Mouse (Mus musculus) inflammation-experienced regulatory T-cells, adult 6 months (primary cell): ENCODE data around the gene Ncor2. TPM values are rescaled to one million over a fixed set of nuclear protein-coding genes. Genes with fewer than 3 reads are reported as not detected.

ENCODE experiments used
- ATAC-seq: one replicate; pipeline ENCODE4 v1.8.0; 2017
- polyA plus RNA-seq, 3 experiments: library from polyadenylated mRNA; unstranded; fragments of 100-300 nt; shearing (Covaris generic); gene quantifications; one replicate each; pipeline ENCODE4 v1.2.1; 2017

Gene Ncor2
- polyA plus RNA-seq, 3 experiments from 2014 or later: 3.9 to 6.7 (median 4.7) TPM

DNA sequence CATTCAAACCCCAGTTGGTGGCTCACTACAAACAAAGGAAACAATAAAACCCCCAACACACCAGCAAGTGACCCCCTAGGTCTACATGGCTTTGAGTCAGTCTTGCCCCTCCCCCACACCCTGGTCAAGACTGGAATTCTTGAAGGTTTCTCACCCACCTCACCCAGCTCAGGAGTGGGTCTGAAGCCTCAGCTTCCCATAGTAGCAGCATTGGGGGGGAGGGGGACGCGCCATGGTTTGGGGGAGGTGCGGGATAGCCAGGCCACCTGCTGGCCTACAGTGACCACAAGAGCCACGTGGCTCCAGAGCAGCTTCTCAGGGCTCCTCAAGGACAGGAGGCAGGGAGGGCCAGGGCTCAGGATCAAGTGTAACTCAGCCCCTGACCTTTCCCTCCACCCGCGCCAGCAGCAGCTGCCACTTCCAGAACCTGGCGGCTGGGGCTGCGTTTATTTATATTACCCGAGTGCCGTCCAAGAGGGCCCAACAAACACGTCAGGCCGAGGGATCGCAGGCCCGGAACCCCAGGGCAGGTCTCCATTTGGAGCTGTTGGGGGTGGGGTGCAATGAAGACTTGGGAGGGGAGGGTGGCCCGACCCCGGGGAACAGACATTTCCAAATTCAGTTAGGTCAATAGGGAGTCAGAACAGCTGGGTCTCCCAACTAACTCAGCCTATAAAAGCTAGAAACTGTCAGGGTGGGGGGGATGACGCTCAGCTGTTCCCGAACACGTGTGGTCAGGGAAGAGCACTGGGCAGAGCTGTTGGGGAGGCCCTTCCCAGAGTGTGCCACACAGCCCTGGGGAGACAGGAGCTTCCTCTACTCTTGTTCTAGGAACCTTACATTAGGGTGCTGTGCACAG is 122.1 kb downstream of the Ncor2 start:
- no peak for ATAC-seq

DNA sequence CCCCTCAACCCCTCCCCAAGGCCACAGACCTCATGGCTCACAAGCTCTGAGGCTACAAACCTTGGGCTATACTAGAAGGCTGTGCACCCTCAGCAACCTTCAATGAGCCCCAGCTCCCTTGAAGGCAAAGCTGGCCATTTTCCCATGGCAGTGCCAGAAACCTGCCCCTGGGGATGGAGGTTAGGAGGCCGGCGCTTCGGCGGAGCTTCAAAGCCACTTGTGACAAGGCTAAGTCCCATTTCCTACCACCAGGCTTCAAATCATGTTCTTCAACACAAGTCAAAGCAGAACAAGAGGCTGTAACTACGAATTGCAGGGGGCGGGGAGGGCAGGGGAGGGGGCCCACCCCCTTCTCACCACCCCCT is 122.7 kb downstream of the Ncor2 start:
- ATAC-seq: no peak

DNA sequence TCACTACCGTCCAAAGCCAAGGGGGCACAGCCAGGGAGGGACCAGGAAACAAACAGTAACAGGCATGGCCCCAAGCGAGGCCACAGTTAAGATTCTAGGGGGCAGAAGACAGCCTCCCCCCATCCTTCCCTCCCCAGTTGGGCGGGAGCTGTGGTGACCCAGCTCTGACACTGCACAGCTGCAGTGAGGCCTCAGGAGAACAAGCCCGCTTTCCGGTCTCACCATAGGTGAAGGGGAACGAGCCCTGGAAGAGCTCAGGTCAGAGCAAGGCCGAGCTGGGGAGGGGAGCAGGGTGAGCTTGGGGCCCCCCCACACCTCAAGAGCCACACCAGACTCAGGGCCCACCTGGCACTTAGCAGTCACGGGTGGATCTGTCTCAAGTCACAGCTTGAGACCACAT is 123.1 kb downstream of the Ncor2 start:
- ATAC-seq: no peak

DNA sequence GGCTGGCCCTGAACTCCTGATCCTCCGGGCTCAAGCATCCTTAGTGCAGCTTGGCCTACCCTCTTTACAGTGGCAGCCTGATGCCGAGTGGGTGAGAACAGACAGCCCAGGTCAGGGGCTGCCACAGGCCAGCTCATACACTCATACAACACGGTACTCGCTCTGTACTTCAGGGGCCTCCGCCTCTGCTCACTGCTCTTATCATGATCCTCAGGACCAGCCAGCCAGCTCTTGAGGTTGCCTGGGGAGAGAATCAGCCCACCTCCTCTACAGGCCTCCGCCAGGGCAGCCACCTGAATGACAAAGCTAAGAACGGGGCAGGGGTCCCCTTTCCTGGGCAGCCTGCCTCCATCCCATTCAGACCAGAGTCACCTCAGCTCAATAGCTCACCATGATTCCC is 125.4 kb downstream of the Ncor2 start:
- ATAC-seq: no peak

DNA sequence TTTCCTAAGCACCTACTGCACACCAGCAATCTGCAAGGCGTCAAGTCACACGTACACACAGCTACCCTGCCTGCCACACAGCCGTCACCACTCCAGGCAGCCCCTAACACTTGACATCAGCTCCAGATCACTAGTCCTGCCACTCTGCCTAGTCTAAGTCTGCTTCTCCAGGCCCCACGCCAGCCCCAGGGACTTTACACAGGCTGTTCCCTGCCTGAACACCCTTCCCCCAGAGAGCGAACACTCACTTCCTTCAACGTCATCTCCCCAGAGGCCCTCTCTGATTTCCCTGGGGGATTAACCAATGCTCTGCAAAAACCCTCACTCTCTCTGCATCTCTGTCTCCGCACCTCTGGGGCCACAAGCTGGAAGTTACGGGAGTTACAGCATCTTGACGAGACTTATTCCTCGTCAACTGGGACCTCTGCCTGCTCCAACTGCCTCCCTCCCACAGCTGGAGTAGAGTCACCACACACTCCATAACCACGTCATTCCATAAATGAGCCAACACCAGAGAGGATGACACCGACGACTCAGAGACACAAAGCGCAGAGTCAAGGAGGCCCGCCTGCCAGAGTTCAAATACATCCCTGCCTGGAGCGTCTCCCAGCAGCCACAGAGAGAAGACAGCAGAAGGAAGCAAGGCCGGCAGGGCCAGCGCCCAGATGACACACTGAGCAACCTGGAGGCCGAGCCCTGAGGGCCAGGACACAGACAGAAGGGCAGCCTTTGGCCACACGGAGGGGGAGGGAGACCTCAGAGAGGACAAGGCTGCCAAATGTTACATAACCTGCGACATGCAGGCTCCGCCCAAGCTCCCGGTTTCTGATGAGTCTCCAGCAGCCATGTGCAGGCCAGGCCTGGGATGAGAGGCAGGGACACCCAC is 126.2 kb downstream of the Ncor2 start:
- ATAC-seq: no peak

DNA sequence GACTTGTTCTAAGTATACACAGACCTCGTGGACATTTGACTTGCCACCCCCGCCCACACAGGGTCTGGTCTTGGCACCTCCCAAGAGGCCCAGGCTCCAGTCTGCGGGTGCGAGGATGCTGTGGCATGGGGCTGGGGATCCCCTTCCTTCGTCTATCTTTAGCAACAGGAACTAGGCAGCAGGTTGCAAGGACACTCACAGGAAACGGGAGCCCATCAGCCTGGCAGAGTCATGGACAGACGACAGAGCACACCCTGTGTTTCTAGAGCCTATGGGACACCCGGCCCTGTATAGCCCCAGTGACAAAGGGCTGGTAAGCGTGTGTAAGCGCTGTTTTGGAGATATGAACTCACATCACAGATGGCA is 126.8 kb downstream of the Ncor2 start:
- peak; percentile 28 for ATAC-seq

DNA sequence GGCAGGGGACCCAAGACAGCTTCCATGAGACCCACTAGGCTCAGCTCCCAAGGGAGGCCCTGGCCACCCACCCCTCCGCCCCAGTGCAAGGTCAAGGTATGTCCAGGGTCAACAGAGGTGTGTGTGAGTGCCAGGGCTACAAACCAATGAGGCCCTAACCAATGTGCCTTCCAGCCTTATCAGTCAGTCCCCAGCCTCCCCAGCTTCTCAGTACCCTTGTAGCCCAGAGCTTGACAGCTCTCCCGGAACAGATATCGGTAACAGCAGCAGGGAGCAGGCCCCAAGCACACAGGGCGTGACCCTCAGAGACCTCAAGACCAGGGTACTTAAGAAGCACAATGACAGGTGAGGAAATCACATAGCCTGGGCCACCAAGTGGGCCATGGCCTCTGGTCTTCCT is 129.5 kb downstream of the Ncor2 start:
- no peak for ATAC-seq

DNA sequence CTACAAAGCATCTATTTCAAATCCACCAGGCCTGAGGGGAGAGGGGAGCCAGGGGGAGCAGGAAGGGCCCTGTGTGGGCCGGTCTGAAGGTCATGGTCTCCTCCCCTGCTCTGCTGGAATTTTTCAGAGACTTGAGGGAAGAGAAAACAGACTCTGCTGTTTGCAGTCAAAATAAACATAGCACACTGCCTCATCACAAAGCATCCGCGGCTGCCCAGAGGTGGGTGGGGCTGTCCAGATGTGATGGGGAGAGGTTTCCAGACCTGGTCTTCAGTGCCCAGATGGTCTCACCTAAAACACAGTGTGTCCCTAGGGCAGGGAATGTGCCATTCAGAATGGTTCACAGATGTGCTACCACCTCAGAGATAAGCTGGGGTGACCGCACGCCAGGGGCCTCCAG is 132.6 kb downstream of the Ncor2 start:
- ATAC-seq: no peak

DNA sequence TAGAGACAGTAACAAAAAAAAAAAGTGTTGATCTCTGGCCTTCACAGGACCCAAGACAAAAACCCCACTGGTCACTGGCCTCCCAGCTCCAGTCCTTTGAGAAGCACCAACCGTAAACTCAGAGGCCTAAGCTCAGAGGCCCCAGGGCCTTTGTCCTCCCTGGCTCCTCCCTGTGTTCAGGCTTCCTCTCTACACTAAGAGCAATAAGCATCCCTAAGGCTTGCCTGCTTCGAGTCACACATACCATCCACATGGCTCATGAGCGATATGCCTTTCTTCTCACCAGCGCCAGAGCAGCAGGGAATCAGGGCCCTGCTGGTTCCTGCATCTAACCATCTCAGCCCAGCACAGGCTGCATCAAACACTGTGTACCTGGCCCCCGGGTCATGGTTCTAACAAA is 133.8 kb downstream of the Ncor2 start:
- no peak for ATAC-seq

DNA sequence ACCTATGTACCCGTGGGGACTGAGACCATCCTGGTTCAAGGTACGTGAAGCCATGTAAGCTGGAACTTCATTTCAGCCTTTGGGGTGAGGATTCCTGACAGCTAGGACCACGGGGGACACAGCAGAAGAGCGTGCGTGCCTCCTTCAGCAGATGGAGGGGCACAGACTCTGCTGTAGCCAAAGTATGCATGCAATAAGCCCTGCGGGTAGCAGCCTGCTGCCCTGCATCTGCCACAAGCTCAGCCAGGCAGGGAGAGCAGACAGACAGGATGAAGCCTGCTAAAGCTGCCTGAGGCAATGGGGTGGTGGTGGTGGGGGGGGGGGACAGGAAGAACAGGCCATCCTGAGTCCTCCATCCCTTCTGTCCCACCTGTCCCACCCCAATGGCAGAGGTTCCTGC is 135.6 kb downstream of the Ncor2 start:
- no peak for ATAC-seq

DNA sequence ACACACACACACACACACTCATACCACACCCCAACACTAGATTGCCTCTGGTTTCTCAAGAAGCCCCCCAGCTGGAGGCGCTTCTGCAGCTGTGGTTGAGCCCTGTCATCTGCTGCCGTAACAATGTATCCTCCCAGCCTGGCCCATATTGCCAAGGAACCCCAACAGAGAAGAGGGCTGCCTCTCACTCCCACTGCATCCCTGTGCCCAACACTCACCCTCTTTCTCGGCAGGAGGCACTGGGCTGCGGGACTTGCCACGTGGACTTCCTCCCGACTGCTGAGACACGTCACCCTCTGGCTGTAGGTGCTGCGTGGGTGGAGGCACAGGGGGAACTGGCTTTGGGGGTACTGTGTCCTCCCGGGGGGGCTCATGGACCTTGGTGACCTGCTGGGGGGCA is 137.4 kb downstream of the Ncor2 start:
- no peak for ATAC-seq

DNA sequence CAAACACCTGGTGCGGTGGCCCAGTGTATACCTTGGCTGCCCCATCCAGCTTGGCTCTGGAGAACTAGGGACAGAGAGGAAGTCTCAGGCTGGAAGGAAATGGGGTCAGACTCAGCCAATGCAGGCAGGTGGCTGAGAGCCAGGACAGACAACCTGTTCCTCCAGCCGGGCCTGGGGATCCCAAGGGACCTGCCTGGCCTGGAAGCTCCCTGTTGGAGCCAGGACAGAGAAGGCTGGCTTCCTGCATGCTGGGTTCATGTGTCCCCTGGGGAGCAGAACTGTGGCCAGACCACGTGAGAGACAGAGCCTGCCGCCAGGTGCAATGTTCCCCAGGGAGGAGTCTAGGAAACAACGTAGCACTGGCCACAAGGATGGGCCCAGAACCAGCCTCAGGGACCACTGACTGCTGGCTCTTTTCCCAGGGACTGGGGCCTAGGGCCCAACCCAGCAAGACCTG is 138.9 kb downstream of the Ncor2 start:
- ATAC-seq: no peak

DNA sequence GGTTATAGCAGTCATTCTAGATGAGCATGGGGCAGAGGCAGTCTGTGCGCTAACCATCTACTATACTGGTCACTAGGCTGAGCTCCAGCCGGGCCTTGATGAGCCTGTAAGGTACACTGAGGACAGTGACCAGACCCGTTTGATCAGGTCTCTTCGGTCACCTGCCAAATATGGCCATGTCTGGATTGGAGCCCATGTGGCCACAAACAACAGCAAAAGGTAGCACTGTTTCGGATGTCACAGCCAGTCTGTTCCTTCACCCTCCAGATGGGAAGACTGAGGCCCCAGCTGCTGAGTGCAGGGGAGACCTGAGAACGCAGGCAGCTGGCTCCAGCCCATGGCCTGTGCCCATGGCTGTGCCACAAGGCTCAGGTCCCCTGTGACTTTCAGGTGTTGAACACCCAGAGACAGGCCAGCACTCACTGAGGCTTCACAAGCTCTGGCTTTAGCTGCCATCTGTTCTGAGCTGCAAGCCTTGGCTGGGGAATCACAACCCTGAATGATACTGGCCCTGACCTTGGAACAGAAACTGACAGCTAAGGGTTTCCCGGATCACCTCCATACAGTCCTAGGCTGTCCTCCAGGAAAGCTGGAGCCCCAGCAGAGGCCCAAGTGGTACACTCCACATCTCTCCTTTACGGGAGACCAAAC is 139.5 kb downstream of the Ncor2 start:
- no peak for ATAC-seq

DNA sequence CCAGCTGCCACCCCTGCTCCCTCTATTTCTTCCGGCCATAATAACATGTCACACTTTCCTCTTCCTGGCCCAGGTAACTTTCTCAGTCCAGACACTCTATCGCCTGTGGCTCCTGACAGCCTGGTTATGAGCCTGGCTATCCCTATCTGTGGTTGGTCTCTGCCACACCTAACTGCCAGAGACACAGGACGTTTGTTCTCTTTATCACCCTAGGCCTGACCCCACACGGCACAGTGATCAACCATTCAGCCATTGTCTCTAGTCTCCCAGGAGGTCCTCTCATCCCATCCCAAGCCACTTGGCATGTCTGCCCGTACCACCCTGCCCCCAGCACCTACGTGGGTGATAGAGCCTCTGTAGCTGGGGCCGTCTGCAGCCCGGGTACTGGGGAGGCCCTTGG is 142.5 kb downstream of the Ncor2 start:
- no peak for ATAC-seq

DNA sequence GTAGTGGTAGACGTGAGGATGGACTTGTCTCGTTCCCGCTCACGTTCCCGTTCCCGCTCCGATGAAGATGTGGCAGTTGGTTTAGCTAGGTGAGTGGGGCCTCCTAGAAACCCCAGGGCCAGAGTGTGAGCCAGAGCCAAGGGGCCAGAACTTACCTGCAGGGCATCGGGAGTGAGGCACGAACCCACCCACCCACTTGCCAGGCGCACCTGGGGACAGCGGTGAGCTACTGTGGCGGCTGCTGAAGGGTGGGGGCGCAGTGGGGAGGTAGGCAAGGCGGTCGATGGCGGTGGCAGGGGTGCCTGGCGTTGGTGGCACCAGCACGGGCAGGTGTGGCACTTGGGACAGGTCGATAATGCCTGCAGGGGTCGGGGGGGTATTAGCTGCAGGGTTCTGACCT is 150.1 kb downstream of the Ncor2 start:
- ATAC-seq: no peak

DNA sequence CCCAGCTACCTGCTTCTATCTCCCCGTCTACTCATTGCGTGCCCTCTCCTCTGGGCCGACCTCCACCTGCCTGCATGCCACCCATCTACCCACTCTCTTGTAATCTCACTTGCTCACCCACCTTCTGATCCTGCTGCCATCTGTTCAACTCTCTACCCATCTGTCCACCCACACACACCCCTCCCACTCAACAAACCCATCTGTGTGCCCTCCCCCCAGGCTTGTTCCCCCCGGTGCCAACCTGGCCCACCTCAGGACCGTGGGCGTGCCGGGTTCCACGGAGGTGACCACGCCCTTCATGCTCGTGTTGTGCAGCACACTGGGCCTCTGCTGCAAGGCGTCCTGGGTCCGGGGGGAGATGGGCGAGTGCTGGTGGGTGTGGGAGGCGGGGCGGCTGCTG is 150.6 kb downstream of the Ncor2 start:
- ATAC-seq: no peak

DNA sequence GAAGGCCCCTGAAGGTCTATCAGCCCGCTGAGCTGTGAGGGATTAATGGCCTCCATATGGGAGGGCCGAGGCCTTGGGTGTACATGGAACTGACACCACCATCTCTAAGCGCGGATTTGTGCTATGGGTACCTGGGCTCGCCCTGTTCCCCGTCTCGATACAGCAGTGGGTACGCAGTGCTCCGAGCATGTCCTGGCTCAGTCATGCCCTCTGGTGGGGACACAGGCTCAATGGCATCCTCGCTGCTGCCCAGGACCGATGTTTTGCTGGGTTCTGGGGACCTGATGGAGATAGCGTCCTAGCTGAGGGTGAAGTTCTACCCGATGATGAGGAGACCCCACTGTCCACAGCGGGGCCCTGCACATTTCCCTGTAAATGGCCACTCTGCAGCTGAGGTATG is 155.0 kb downstream of the Ncor2 start:
- no peak for ATAC-seq

DNA sequence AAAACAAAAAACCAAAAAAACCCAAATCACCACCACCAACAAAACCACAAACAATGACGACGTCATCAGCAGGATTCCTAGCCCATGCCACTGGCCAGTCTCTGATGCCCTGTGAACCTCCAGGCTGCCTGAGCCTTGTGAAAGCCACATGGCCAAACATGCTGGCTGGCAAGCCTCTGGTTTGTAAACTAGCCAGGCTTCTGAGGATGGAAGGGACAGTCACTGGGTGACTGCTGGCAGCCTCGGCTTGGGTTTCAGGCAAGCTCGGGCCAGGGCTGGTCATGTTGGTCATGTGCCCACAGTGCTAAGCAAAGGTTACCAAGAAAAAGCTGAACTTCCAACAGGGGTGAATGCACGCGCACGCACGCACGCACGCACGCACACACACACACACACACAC is 157.7 kb downstream of the Ncor2 start:
- no peak for ATAC-seq

DNA sequence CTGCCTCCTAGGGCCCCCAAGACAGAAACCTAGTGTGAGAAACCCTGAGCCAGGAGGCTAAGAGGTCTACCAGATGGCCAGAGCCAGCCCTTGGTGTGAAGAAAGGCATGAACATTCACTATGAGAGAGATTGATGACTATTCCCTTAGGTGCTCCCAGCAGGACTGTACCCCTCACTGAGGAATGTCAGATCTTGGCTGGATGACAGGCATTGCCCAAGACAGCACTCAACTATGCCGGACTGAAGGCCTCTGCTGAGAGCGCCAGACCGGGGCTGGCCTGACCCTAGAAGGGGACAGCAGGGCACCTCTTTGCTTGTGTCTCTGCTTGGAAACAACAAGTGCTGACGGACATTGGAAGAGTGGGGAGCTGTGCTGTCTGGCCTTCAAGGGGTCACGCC is 159.9 kb downstream of the Ncor2 start:
- ATAC-seq: no peak

DNA sequence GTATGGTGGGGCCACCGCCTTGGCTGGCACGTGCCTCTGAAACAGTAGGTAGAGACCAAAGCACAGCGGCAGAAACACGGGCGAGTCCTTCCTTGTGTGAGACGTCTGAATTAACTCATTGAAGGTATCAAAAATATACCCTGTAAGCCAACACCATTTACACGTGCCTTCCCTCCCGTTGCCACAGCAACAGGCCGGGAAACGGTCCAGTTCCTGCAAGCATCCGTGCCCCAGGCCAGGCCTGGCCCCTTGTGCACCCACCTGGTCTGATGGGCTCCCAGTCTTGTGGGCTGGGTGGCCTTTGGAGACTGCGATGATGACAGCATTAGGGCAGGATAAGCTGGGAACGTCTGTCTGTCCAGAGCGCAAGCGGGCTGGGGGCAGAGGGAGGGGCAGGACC is 161.7 kb downstream of the Ncor2 start:
- ATAC-seq: no peak

DNA sequence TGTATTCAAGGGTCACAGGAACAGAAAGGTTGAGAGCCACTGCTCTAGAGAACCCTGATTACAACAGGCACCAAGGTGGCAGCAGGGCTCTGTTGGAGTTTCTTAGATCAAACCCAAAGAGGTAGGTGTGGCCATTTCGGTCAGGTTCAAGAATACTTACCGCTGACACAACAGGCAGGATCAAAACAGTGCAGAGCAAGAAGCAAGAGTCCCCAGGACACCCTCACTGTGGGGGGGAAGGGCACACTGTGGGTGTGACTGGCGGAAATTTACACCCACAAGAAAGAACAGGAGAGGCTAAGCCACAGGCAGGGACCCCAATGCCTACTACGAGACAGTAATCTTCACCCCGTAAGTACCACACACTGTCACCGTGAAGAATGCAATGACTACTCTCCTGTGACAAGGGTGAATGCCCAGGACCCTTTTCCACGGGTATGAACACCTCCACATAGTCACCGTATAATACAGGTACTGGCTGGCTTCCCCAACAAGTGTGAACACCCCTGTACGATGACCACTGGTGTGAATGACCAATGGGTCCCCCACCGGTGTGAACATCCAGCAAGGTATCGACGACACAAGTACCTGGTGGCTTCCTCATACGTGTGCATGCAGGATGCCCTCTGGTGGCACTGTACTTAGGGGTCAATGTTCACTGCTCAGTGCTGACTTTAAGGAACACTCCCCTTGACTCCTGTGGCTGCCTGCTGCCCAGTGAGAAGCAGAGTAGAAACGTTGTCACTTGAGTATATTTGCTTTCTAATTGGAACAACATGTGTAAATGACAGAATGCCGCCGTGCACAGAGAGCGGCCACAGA is 162.4 kb downstream of the Ncor2 start:
- no peak for ATAC-seq

DNA sequence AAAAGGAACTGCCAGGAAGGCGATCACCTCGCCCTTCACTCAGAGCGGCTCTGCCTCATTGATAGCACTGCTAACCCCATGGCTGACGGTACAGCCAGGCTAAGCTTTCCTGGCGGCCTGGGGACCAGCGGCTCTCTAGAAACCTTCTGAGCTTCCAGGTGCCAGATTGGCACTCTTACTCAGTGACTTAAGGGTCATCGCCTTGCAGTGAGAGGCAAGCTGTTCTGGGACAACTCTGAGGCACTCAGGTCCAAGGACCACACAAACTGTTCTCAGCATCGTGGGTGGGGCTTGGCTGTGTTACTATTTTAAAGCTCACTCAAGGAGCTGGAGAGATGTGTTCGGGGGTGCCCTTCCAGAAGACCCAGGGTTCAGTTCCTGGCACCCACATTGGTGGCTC is 163.4 kb downstream of the Ncor2 start:
- ATAC-seq: no peak

DNA sequence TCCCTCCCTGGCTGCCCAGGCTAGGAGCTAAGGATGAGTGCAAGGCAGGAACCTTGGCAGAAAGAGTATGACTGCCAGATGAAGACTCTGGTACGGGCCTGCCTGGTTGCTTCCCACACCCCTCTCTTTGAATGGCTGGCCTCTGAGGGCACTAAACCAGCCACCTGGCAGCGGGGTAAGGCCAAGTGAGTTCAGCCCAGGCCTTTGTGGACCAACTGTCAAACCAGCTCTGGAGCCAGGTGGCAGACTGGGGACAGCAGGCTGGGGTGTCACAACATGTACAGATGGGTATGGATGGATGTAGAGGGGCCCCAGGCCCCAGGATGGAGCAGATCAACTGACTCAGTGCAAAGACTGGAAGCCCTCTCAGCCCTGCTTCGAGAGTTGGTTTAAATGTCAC is 164.0 kb downstream of the Ncor2 start:
- no peak for ATAC-seq
